Mouse (Mus musculus) forelimb bud, embryonic 11.5 days (tissue): ENCODE measurements around the gene Nrn1.

Experiments used
- DNase-seq: peaks from one replicate; pipeline ENCODE4 v3.0.0-alpha.2; 2012; ENCODE audit warnings: low read depth, low spot score

Nrn1 gene

GRCm38 (mm10) chr13:36724533-36725470, 10.1 kb downstream of the Nrn1 start:
- DNase-seq: no peak

GRCm38 (mm10) chr13:36723726-36724300, 11.1 kb downstream of the Nrn1 start:
- no peak for DNase-seq

GRCm38 (mm10) chr13:36722309-36722708, 12.6 kb downstream of the Nrn1 start:
- no peak for DNase-seq

- DNase-seq: no peak
These were observed 14.5 kb downstream of the Nrn1 start for GRCm38 (mm10) chr13:36720297-36721017.

- no peak for DNase-seq
These were observed 17.6 kb downstream of the Nrn1 start for GRCm38 (mm10) chr13:36717376-36717775.

GRCm38 (mm10) chr13:36716708-36717107, 18.2 kb downstream of the Nrn1 start:
- no peak for DNase-seq

GRCm38 (mm10) chr13:36714101-36714500, 20.8 kb downstream of the Nrn1 start:
- DNase-seq: no peak

GRCm38 (mm10) chr13:36707088-36707690, 27.7 kb downstream of the Nrn1 start:
- DNase-seq: no peak

GRCm38 (mm10) chr13:36696351-36696771, 38.6 kb downstream of the Nrn1 start:
- no peak for DNase-seq

GRCm38 (mm10) chr13:36695516-36696201, 39.3 kb downstream of the Nrn1 start:
- DNase-seq: no peak

GRCm38 (mm10) chr13:36683581-36683980, 51.4 kb downstream of the Nrn1 start:
- no peak for DNase-seq

- no peak for DNase-seq
These were observed 54.1 kb downstream of the Nrn1 start for GRCm38 (mm10) chr13:36680690-36681355.

GRCm38 (mm10) chr13:36679345-36679744, 55.6 kb downstream of the Nrn1 start:
- DNase-seq: no peak
